Mouse (Mus musculus) small intestine, adult 2 months (tissue): Measurements from ENCODE around the gene Sel1l.

Experiments
- CTCF ChIP-seq: fragments of 200-500 bp; IDR thresholded peaks from 2 replicates; pipeline ENCODE4 v1.5.1; 2012; ENCODE audit warnings: low read depth, mild to moderate bottlenecking, control low read depth, inconsistent platforms, low read length, moderate library complexity, mixed read lengths; ENCODE audit not compliant: insufficient replicate concordance, insufficient read length; ENCODE audit errors: extremely low read depth
- POLR2A ChIP-seq: fragments of 200-500 bp; IDR thresholded peaks from 2 replicates; pipeline ENCODE4 v1.6.1; 2012; ENCODE audit warnings: low read depth, mild to moderate bottlenecking, control low read depth, inconsistent platforms, low read length, moderate library complexity

- no peak for TF ChIP-seq POLR2A
- no peak for TF ChIP-seq CTCF
Measured at GRCm38 (mm10) chr12:91781432-91781831, 67.5 kb downstream of the Sel1l start.
